Mouse (Mus musculus) CH12.LX (cell line): ENCODE data around the gene Traf3ip2.

Experiments
- CTCF ChIP-seq, 2 experiments: IDR thresholded peaks in 1 of 2; conservative IDR thresholded peaks in 1 of 2; 2 replicates each; pipeline ENCODE4 v1.5.1; 2011 to 2012; ENCODE audit warnings: low read depth in 2 of 2, low read length in 2 of 2, improper control_type of control experiment in 1 of 2, inconsistent platforms in 1 of 2, mild to moderate bottlenecking in 1 of 2, moderate library complexity in 1 of 2
- JUND ChIP-seq: conservative IDR thresholded peaks from 2 replicates; pipeline ENCODE4 v1.6.1; 2011; ENCODE audit warnings: low read depth, low read length, improper control_type of control experiment
- MAX ChIP-seq: IDR thresholded peaks from 2 replicates; pipeline ENCODE4 v1.6.1; 2011; ENCODE audit warnings: low read length, improper control_type of control experiment
- POLR2AphosphoS2 ChIP-seq: IDR thresholded peaks from 2 replicates; pipeline ENCODE4 v1.6.1; 2011; ENCODE audit warnings: low read depth, low read length, improper control_type of control experiment

DNA sequence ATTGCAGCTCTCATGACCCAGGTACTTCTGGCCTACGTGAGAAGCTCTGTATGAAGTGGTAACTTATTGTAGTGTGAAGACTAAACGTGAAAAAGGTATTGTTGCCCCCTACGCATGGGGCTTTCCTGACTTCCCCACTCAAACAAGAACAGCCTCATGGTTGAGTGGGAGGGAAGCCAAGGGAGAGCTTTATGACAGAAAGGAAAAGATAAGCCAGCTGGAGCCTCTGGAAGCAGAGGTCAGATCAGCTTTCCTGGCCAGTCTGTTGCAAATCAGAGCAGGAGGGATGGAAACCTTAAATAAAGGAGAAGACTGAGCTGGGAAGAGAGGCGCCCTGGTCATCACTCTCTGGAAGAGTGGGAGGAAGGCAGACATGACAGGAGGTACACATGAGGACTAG lies 43.7 kb upstream of the Traf3ip2 start:
- no peak for TF ChIP-seq POLR2AphosphoS2
- no peak for TF ChIP-seq CTCF (conservative IDR thresholded peaks at IDR 0.05 in 1 of 2, IDR thresholded peaks at IDR 0.05 in 1 of 2; ENCODE audit: low read depth in 2 of 2, low read length in 2 of 2)
- TF ChIP-seq MAX, result no peak
- no peak for TF ChIP-seq JUND
